Mouse (Mus musculus) hindbrain, embryonic 16.5 days (tissue): ENCODE data around the gene Scyl1. TPM values are rescaled to one million over a fixed set of nuclear protein-coding genes. Genes with fewer than 3 reads are reported as not detected.
"Not testable (repeated sequence)": the region's sequence is repeated elsewhere in the genome, so short reads cannot be mapped to it uniquely, and the experiment has no call there.

Experiments
- ATAC-seq: fragments of 200-750 bp; cut with Nextera tagmentation; 2 replicates; pipeline ENCODE4 v1.8.0; 2017; ENCODE audit warnings: moderate TSS enrichment, moderate library complexity
- H3K27ac ChIP-seq: fragments of 300-500 bp; sonication (generic); 2 replicates; pipeline ENCODE4 v1.5.1; 2014; ENCODE audit warnings: low read depth, mild to moderate bottlenecking, control low read depth, low read length, moderate library complexity
- H3K27me3 ChIP-seq: fragments of 300-500 bp; sonication (generic); replicated peaks from 2 replicates; pipeline ENCODE4 v1.6.1; 2014; ENCODE audit warnings: low read length; ENCODE audit not compliant: control insufficient read depth, insufficient read depth
- H3K36me3 ChIP-seq: fragments of 300-500 bp; sonication (generic); 2 replicates; pipeline ENCODE4 v1.6.1; 2014; ENCODE audit warnings: mild to moderate bottlenecking, low read length, moderate library complexity, mixed read lengths; ENCODE audit not compliant: control insufficient read depth, insufficient read depth
- H3K4me1 ChIP-seq: fragments of 300-500 bp; sonication (generic); 2 replicates; pipeline ENCODE4 v1.6.1; 2014; ENCODE audit warnings: low read depth, low read length; ENCODE audit not compliant: control insufficient read depth, insufficient read depth
- H3K4me2 ChIP-seq: fragments of 300-500 bp; sonication (generic); 2 replicates; pipeline ENCODE4 v1.6.1; 2014; ENCODE audit warnings: mild to moderate bottlenecking, low read length, control low read depth, moderate library complexity
- H3K4me3 ChIP-seq: fragments of 300-500 bp; sonication (generic); 2 replicates; pipeline ENCODE4 v1.5.1; 2014; ENCODE audit warnings: mild to moderate bottlenecking, low read length, control low read depth, moderate library complexity
- H3K9ac ChIP-seq: fragments of 300-500 bp; sonication (generic); 2 replicates; pipeline ENCODE4 v1.6.1; 2014; ENCODE audit warnings: low read depth, mild to moderate bottlenecking, control low read depth, low read length, moderate library complexity
- H3K9me3 ChIP-seq: fragments of 300-500 bp; sonication (generic); 2 replicates; pipeline ENCODE4 v1.6.1; 2014; ENCODE audit warnings: mild to moderate bottlenecking, low read length, moderate library complexity; ENCODE audit not compliant: control insufficient read depth
- WGBS: fragments of 180-500 bp; shearing (Covaris S2); extraction: QIAGEN DNeasy Blood & Tissue Kit; methylation state at CpG from one replicate; pipeline ENCODE4 v1.1.7; 2014; 5-methylcytosine and 5-hydroxymethylcytosine counted together
- polyA plus RNA-seq: library from polyadenylated mRNA; unstranded; fragments of >200 nt; fragmentation: Nextera tagmentation; extraction: Ambion mirVana; gene quantifications from 2 replicates; pipeline ENCODE4 v1.2.1, GENCODE M21; 2015

The Scyl1 gene
- 83.2 and 93.9 TPM in 2 replicates for polyA plus RNA-seq

- Histone ChIP-seq H3K4me2 (peak within 1 kb of the TSS; percentile 61), H3K9ac (peak within 1 kb of the TSS; percentile 96), H3K4me1 (peaks cover 11% of the 10 kb centered on the region), H3K4me3 (peak within 1 kb of the TSS; percentile 89), H3K9me3 (no peaks in the 10 kb centered on the region), H3K36me3 (peaks cover 13% of the 10 kb centered on the region), H3K27ac (peak within 1 kb of the TSS; percentile 91), H3K27me3 (no peaks in the 10 kb centered on the region)
- peak; percentile 97 for ATAC-seq
- under 1% methylated on average over 64 of the region's 64 CpGs for WGBS
These were observed at the start of gene Scyl1 for GRCm38 (mm10) chr19:5770925-5771860. Scyl1 (minus strand) TSS chr19:5771419.

DNA sequence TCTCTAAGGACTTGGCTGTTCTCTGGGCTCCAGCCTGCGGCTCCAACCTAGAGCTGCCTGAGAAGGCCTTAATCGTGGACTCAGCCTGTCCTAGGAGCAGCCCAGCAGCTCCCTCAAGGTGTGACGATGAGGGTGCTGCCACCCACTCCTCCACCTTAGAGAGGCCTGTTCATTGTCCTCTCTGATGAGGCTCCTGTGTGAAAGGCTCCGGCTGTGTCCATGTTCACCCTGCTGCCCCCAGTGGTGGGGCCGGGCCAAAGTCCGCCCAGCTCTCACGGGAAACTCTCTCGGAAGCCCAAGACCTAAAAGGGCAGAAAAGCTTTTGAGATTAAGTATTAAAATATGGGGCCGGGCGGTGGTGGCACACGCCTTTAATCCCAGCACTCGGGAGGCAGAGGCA lies 48.3 kb upstream of the Scyl1 start:
- Histone ChIP-seq H3K4me3 (no peak overlapping the region), H3K36me3 (no peaks in the 10 kb centered on the region), H3K9ac (no peak overlapping the region), H3K4me1 (peaks cover 21% of the 10 kb centered on the region), H3K4me2 (no peak overlapping the region), H3K9me3 (no peaks in the 10 kb centered on the region), H3K27me3 (no peaks in the 10 kb centered on the region), H3K27ac (no peak overlapping the region)
- WGBS, result 51% methylated on average over 12 of the region's 12 CpGs
- ATAC-seq, result no peak

DNA sequence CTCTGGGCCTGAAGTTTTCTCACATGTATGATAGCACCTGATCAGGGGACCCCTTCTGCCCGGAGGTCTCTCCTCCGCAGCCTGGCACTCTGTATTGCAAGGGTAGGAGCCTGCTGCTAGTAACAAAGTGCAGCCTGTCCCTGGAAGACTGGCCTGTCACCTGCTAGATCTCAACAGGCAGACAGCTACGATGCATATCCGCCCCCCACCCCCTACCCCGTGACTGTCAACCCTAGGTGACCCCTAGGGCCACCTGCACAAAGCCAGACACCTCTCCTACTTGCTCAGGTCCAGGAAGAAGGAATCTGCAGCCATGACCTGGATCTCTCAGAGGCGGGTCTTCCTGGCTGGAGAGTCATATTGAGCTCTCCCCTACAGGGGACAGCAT lies 47.4 kb upstream of the Scyl1 start:
- H3K4me1 ChIP-seq, result peaks cover 21% of the 10 kb centered on the region
- no peak overlapping the region for H3K27ac ChIP-seq
- ATAC-seq, result no peak
- H3K4me3 ChIP-seq, result no peak overlapping the region
- H3K9me3 ChIP-seq, result no peaks in the 10 kb centered on the region
- H3K9ac ChIP-seq, result no peak overlapping the region
- H3K36me3 ChIP-seq, result no peaks in the 10 kb centered on the region
- 80% methylated on average over 6 of the region's 6 CpGs for WGBS
- no peaks in the 10 kb centered on the region for H3K27me3 ChIP-seq
- H3K4me2 ChIP-seq, result no peak overlapping the region

DNA sequence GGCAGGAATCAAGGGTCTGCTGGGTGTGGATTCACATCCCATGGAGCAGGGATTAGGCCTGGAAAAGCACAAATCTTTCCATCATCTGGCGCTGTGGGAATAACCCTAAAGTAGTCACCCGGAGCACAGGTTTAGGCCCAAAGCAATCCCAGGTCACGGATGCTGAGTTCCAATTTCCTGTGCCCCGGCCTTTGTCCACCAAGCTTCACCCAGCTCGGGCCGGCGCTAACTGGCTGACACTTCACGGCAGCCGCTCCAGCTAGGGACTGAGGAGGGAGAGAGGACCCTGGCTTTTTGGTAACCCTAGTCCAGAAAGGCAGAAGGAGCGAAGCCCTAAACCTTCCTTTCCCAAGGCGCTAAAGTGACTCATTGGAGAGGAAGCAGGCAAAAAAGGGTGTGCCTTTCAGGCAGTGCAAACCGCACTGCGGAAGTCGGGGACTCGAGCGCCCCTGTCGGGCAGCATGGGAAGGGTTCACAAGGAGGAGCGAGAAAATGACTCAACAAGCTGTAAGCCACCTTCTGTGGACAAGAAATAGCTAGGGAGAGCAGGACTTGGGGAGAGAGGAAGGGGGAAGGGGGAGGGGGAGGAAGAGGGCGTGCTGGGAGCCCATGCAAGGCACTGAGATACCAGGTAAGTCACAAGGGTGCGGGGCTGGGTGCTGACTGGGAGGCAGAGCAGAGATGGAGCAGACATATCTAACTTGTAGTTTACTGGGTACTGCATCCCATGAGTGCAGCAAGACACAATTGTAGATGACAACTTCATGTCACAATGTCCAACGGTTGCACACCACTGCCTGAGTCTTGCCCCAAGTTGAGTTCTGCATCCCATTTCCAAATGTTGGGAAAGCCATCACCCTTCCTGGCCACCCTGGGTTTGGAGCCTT lies 46.7 kb upstream of the Scyl1 start:
- peak; percentile 76 for ATAC-seq
- Histone ChIP-seq H3K9me3 (no peaks in the 10 kb centered on the region), H3K27ac (peak overlapping the region; percentile 87), H3K9ac (peak overlapping the region; percentile 64), H3K4me3 (peak overlapping the region; percentile 28), H3K27me3 (no peaks in the 10 kb centered on the region), H3K36me3 (no peaks in the 10 kb centered on the region), H3K4me2 (peak overlapping the region; percentile 58), H3K4me1 (peaks cover 16% of the 10 kb centered on the region)
- WGBS, result 20% methylated on average over 21 of the region's 21 CpGs

- no peaks in the 10 kb centered on the region for H3K36me3 ChIP-seq
- no peak overlapping the region for H3K4me2 ChIP-seq
- no peaks in the 10 kb centered on the region for H3K9me3 ChIP-seq
- no peak overlapping the region for H3K9ac ChIP-seq
- peaks cover 25% of the 10 kb centered on the region for H3K4me1 ChIP-seq
- WGBS, result 81% methylated on average over 4 of the region's 4 CpGs
- H3K27me3 ChIP-seq, result no peaks in the 10 kb centered on the region
- no peak overlapping the region for H3K4me3 ChIP-seq
- no peak for ATAC-seq
- no peak overlapping the region for H3K27ac ChIP-seq
These were observed 44.7 kb upstream of the Scyl1 start for GRCm38 (mm10) chr19:5815928-5816327.

- Histone ChIP-seq H3K27me3 (no peaks in the 10 kb centered on the region), H3K27ac (no peak overlapping the region), H3K36me3 (no peaks in the 10 kb centered on the region), H3K4me3 (no peak overlapping the region), H3K9me3 (no peaks in the 10 kb centered on the region), H3K4me1 (peaks cover 35% of the 10 kb centered on the region), H3K4me2 (no peak overlapping the region), H3K9ac (no peak overlapping the region)
- ATAC-seq, result no peak
- 85% methylated on average over 7 of the region's 7 CpGs for WGBS
These were observed 43.8 kb upstream of the Scyl1 start for GRCm38 (mm10) chr19:5815010-5815409.

GRCm38 (mm10) chr19:5814048-5814447 lies 42.8 kb upstream of the Scyl1 start:
- H3K4me1 ChIP-seq, result peaks cover 41% of the 10 kb centered on the region
- not testable (repeated sequence) for H3K9ac ChIP-seq, H3K4me2 ChIP-seq, H3K27me3 ChIP-seq, H3K9me3 ChIP-seq, H3K4me3 ChIP-seq, H3K36me3 ChIP-seq, H3K27ac ChIP-seq, ATAC-seq
- 42% methylated on average over 1 of the region's 1 CpGs for WGBS

- ATAC-seq, result no peak
- WGBS, result 87% methylated on average over 3 of the region's 3 CpGs
- no peak overlapping the region for H3K4me2 ChIP-seq
- H3K27ac ChIP-seq, result peak overlapping the region; percentile 95; the same call in 1 of the 2 replicates
- H3K4me1 ChIP-seq, result peaks cover 41% of the 10 kb centered on the region
- no peak overlapping the region for H3K4me3 ChIP-seq
- no peaks in the 10 kb centered on the region for H3K9me3 ChIP-seq
- H3K27me3 ChIP-seq, result no peaks in the 10 kb centered on the region
- no peak overlapping the region for H3K9ac ChIP-seq
- no peaks in the 10 kb centered on the region for H3K36me3 ChIP-seq
These were observed 42.3 kb upstream of the Scyl1 start for GRCm38 (mm10) chr19:5813567-5813966.
